Comparison of ENCODE assay signal across 10 mouse cellular contexts in the genomic region with DNA sequence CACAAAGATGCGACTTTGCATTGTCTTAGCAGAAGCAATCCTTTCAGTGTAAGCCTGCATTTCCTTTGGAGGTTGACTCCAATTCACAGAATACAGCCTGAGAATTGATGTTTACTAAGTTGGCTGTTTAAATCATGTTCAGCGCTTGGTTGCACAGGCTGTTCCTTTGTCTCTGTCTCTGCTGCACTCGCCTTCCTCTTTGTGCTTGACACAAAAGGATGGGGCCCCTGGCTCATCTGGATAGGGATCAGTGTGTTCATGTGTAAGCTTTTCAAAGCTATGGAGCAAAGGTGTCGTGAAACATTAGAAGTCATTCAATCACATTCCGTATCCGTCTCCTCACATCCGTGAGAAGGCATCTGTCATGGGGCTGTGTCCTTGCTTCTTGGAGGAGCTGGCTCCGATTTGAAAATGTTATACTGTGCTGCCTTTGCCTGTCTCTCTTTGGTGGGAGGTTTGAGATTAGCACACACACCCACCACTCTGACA.
DNase-seq lines count a peak whose midpoint lies in the region; ATAC-seq and TF ChIP-seq lines count a peak whose summit lies in the region.
"Had no signal": no experiment of that assay in that cellular context is flagged by ENCODE, and none has a peak within 500 bp of the region (broad histone marks: within the 10 kb centered on the region; RNA-seq: fewer than 3 reads in every experiment).

No protein-coding gene starts in this region.

- no peak overlapping the region for H3K9ac ChIP-seq in lung, postnatal 0 days (replicated peaks; ENCODE audit: low read depth)
- H3K9ac ChIP-seq in hindbrain, embryonic 14.5 days = peak overlapping the region; percentile 18; the same call in 1 of the 2 replicates
- no peak overlapping the region for H3K9ac ChIP-seq in neural tube, embryonic 15.5 days (replicated peaks)
- H3K9ac ChIP-seq: limb, embryonic 15.5 days had no signal

- no peaks in the 10 kb centered on the region for H3K36me3 ChIP-seq in lung, postnatal 0 days (ENCODE audit: insufficient read depth, low read length)
- no peaks in the 10 kb centered on the region for H3K36me3 ChIP-seq in hindbrain, embryonic 14.5 days (replicated peaks; ENCODE audit: control insufficient read depth, insufficient read depth)
- no peaks in the 10 kb centered on the region for H3K36me3 ChIP-seq in neural tube, embryonic 15.5 days
- H3K36me3 ChIP-seq: limb, embryonic 15.5 days had no signal

- H3K4me2 ChIP-seq in lung, postnatal 0 days (replicated peaks; ENCODE audit: low read depth, low read length) = no peak overlapping the region
- H3K4me2 ChIP-seq in hindbrain, embryonic 14.5 days (replicated peaks) = peak overlapping the region; percentile 20
- H3K4me2 ChIP-seq in neural tube, embryonic 15.5 days = peak overlapping the region; percentile 11; the same call in 1 of the 2 replicates
- H3K4me2 ChIP-seq: limb, embryonic 15.5 days had no signal

- peak; percentile 35 for ATAC-seq in frontal cortex, adult (ENCODE audit: low TSS enrichment)
- ATAC-seq in lung, postnatal 0 days = peak; percentile 11; the same call in 1 of the 2 replicates
- peak; percentile 59 for ATAC-seq in hindbrain, embryonic 14.5 days (ENCODE audit: low FRiP score)
- peak; percentile 69 for ATAC-seq in neural tube, embryonic 15.5 days (ENCODE audit: low FRiP score)
- no peak for ATAC-seq in activated CD4-positive, CD25-positive, alpha-beta regulatory T cell, adult 4 months

- H3K27me3 ChIP-seq in lung, postnatal 0 days (replicated peaks; ENCODE audit: insufficient read depth, low read length) = no peaks in the 10 kb centered on the region
- H3K27me3 ChIP-seq in hindbrain, embryonic 14.5 days (ENCODE audit: control insufficient read depth, insufficient read depth, low read length) = no peaks in the 10 kb centered on the region
- no peaks in the 10 kb centered on the region for H3K27me3 ChIP-seq in neural tube, embryonic 15.5 days (replicated peaks)
- H3K27me3 ChIP-seq: limb, embryonic 15.5 days had no signal

- DNase-seq in frontal cortex, postnatal 25 days (ENCODE audit: low spot score in 2 of 2) = no peak
- DNase-seq in lung, postnatal 0 days (ENCODE audit: low spot score) = no peak
- no peak for DNase-seq in lung, postnatal 25 days (ENCODE audit: low spot score)
- DNase-seq in hindbrain, embryonic 14.5 days (ENCODE audit: low spot score) = peak; percentile 58
- DNase-seq in urinary bladder, postnatal 10 days (ENCODE audit: low spot score) = no peak

- 64% methylated on average over 8 of the region's 8 CpGs for WGBS in lung, postnatal 0 days
- 13% methylated on average over 8 of the region's 8 CpGs for WGBS in hindbrain, embryonic 14.5 days
- WGBS in neural tube, embryonic 15.5 days = 15% methylated on average over 8 of the region's 8 CpGs

- no peaks in the 10 kb centered on the region for H3K4me1 ChIP-seq in lung, postnatal 0 days (ENCODE audit: insufficient read depth, low read depth, low read length)
- H3K4me1 ChIP-seq in hindbrain, embryonic 14.5 days (replicated peaks; ENCODE audit: control insufficient read depth, insufficient read depth, low read length) = peaks cover 8% of the 10 kb centered on the region; the same call in 1 of the 2 replicates
- H3K4me1 ChIP-seq in neural tube, embryonic 15.5 days = peaks cover 12% of the 10 kb centered on the region
- H3K4me1 ChIP-seq: limb, embryonic 15.5 days had no signal

- no peak overlapping the region for H3K27ac ChIP-seq in lung, postnatal 0 days (ENCODE audit: low read length)
- peak overlapping the region; percentile 66 for H3K27ac ChIP-seq in hindbrain, embryonic 14.5 days
- peak overlapping the region; percentile 73 for H3K27ac ChIP-seq in neural tube, embryonic 15.5 days (replicated peaks)
- H3K27ac ChIP-seq: limb, embryonic 15.5 days had no signal

- TF ChIP-seq EP300 in lung, postnatal 0 days (IDR thresholded peaks at IDR 0.05) = no peak

- no peak for TF ChIP-seq CTCF in lung, postnatal 0 days (IDR thresholded peaks at IDR 0.05)

- no peaks in the 10 kb centered on the region for H3K9me3 ChIP-seq in lung, postnatal 0 days (ENCODE audit: low read length)
- no peaks in the 10 kb centered on the region for H3K9me3 ChIP-seq in hindbrain, embryonic 14.5 days (ENCODE audit: control insufficient read depth, low read length)
- H3K9me3 ChIP-seq in neural tube, embryonic 15.5 days (replicated peaks) = no peaks in the 10 kb centered on the region
- H3K9me3 ChIP-seq: limb, embryonic 15.5 days had no signal

- H3K4me3 ChIP-seq in lung, postnatal 0 days (ENCODE audit: low read depth, low read length) = no peak overlapping the region
- no peak overlapping the region for H3K4me3 ChIP-seq in hindbrain, embryonic 14.5 days (replicated peaks; ENCODE audit: low read length)
- no peak overlapping the region for H3K4me3 ChIP-seq in neural tube, embryonic 15.5 days (replicated peaks)
- H3K4me3 ChIP-seq: limb, embryonic 15.5 days; myocyte had no signal
